Mouse (Mus musculus): Measurements from ENCODE around the gene Tmprss4. TPM values are rescaled to one million over a fixed set of nuclear protein-coding genes. Genes with fewer than 3 reads are reported as not detected.

Tmprss4 gene
- polyA plus RNA-seq, 1 experiment from 2014 or later = not detected

GRCm38 (mm10) chr9:45150933-45151332, 53.0 kb downstream of the Tmprss4 start:
- ATAC-seq (ENCODE audit: low FRiP score) = no peak
- 82% methylated on average over 1 of the region's 1 CpGs for whole genome bisulfite sequencing
- H3K4me3 ChIP-seq = no peak overlapping the region

GRCm38 (mm10) chr9:45146267-45146597, 57.7 kb downstream of the Tmprss4 start:
- Histone ChIP-seq H3K36me3 (no peaks in the 10 kb centered on the region), H3K9me3 (no peaks in the 10 kb centered on the region), H3K27ac (no peak overlapping the region), H3K4me3 (peak overlapping the region; percentile 37), H3K4me2 (peak overlapping the region; percentile 65), H3K4me1 (replicated peaks) (peaks cover 10% of the 10 kb centered on the region), H3K27me3 (peaks cover 89% of the 10 kb centered on the region), H3K9ac (peak overlapping the region; percentile 68)
- WGBS = under 1% methylated on average over 5 of the region's 5 CpGs
- no peak for ATAC-seq (ENCODE audit: low FRiP score)

More at GRCm38 (mm10) chr9:45150933-45151332, 53.0 kb downstream of the Tmprss4 start:
- Histone ChIP-seq H3K27me3 (peaks cover 42% of the 10 kb centered on the region), H3K27ac (no peak overlapping the region), H3K4me1 (replicated peaks) (peaks cover 3% of the 10 kb centered on the region), H3K4me2 (no peak overlapping the region), H3K9ac (no peak overlapping the region), H3K9me3 (no peaks in the 10 kb centered on the region), H3K36me3 (no peaks in the 10 kb centered on the region)

- peak; percentile 61 for ATAC-seq (ENCODE audit: low FRiP score)
- Histone ChIP-seq H3K4me3 (peak overlapping the region; percentile 37), H3K9me3 (no peaks in the 10 kb centered on the region), H3K27me3 (peaks cover 95% of the 10 kb centered on the region), H3K27ac (no peak overlapping the region), H3K4me1 (replicated peaks) (peaks cover 15% of the 10 kb centered on the region), H3K4me2 (peak overlapping the region; percentile 65), H3K9ac (peak overlapping the region; percentile 68), H3K36me3 (no peaks in the 10 kb centered on the region)
- 2% methylated on average over 27 of the region's 27 CpGs for WGBS
These were observed 58.2 kb downstream of the Tmprss4 start for GRCm38 (mm10) chr9:45145533-45146266.

GRCm38 (mm10) chr9:45142686-45143085, 61.2 kb downstream of the Tmprss4 start:
- Histone ChIP-seq H3K9ac (no peak overlapping the region), H3K36me3 (no peaks in the 10 kb centered on the region), H3K4me2 (no peak overlapping the region), H3K4me3 (no peak overlapping the region), H3K27me3 (peaks cover 99% of the 10 kb centered on the region), H3K4me1 (replicated peaks) (peaks cover 31% of the 10 kb centered on the region), H3K9me3 (no peaks in the 10 kb centered on the region), H3K27ac (no peak overlapping the region)
- 64% methylated on average over 3 of the region's 3 CpGs for WGBS
- no peak for ATAC-seq (ENCODE audit: low FRiP score)

- Histone ChIP-seq H3K27me3 (peaks cover 100% of the 10 kb centered on the region), H3K27ac (no peak overlapping the region), H3K4me3 (no peak overlapping the region), H3K4me1 (replicated peaks) (peaks cover 28% of the 10 kb centered on the region), H3K36me3 (no peaks in the 10 kb centered on the region), H3K9ac (no peak overlapping the region), H3K9me3 (no peaks in the 10 kb centered on the region), H3K4me2 (no peak overlapping the region)
- 58% methylated on average over 7 of the region's 7 CpGs for WGBS
- ATAC-seq (ENCODE audit: low FRiP score) = no peak
These were observed 62.9 kb downstream of the Tmprss4 start for GRCm38 (mm10) chr9:45140945-45141344.

GRCm38 (mm10) chr9:45139082-45139481, 64.8 kb downstream of the Tmprss4 start:
- Histone ChIP-seq H3K9ac (peak overlapping the region; percentile 71), H3K27ac (no peak overlapping the region), H3K4me3 (peak overlapping the region; percentile 52), H3K27me3 (peaks cover 100% of the 10 kb centered on the region), H3K4me1 (replicated peaks) (peaks cover 22% of the 10 kb centered on the region), H3K4me2 (peak overlapping the region; percentile 90), H3K36me3 (no peaks in the 10 kb centered on the region), H3K9me3 (no peaks in the 10 kb centered on the region)
- WGBS = 6% methylated on average over 7 of the region's 7 CpGs
- ATAC-seq (ENCODE audit: low FRiP score) = no peak

GRCm38 (mm10) chr9:45138191-45139032, 65.5 kb downstream of the Tmprss4 start, which contains the start of gene Scn4b:
Gene Scn4b, plus strand, starts transcription at chr9:45138395.
- Histone ChIP-seq H3K4me1 (replicated peaks) (peaks cover 22% of the 10 kb centered on the region), H3K4me2 (peak within 1 kb of the TSS; percentile 90), H3K27ac (no peak within 1 kb of the TSS), H3K9me3 (no peaks in the 10 kb centered on the region), H3K36me3 (no peaks in the 10 kb centered on the region), H3K9ac (peak within 1 kb of the TSS; percentile 71), H3K27me3 (peaks cover 100% of the 10 kb centered on the region), H3K4me3 (peak within 1 kb of the TSS; percentile 52)
- WGBS = under 1% methylated on average over 76 of the region's 76 CpGs
- peak; percentile 57; the same call in 1 of the 2 replicates for ATAC-seq (ENCODE audit: low FRiP score)

GRCm38 (mm10) chr9:45136442-45137169, 67.3 kb downstream of the Tmprss4 start:
- Histone ChIP-seq H3K9me3 (no peaks in the 10 kb centered on the region), H3K4me1 (replicated peaks) (peaks cover 22% of the 10 kb centered on the region), H3K27ac (no peak overlapping the region), H3K27me3 (peaks cover 94% of the 10 kb centered on the region), H3K4me2 (no peak overlapping the region), H3K36me3 (no peaks in the 10 kb centered on the region), H3K4me3 (no peak overlapping the region), H3K9ac (0 out of 2 replicates have a peak overlapping the region, but pooled peaks have one; percentile 13)
- ATAC-seq (ENCODE audit: low FRiP score) = no peak
- WGBS = 9% methylated on average over 7 of the region's 7 CpGs

- H3K27ac ChIP-seq = no peak overlapping the region
- peak overlapping the region; percentile 13; the same call in 1 of the 2 replicates for H3K9ac ChIP-seq
- no peaks in the 10 kb centered on the region for H3K36me3 ChIP-seq
- no peaks in the 10 kb centered on the region for H3K9me3 ChIP-seq
- WGBS = 21% methylated on average over 5 of the region's 5 CpGs
- peaks cover 10% of the 10 kb centered on the region for H3K4me1 ChIP-seq (replicated peaks)
- no peak for ATAC-seq (ENCODE audit: low FRiP score)
- H3K4me2 ChIP-seq = no peak overlapping the region
- H3K27me3 ChIP-seq = peaks cover 74% of the 10 kb centered on the region
- no peak overlapping the region for H3K4me3 ChIP-seq
These were observed 70.2 kb downstream of the Tmprss4 start for GRCm38 (mm10) chr9:45133484-45134310.

- no peaks in the 10 kb centered on the region for H3K4me1 ChIP-seq (replicated peaks)
- H3K9ac ChIP-seq = no peak overlapping the region
- WGBS = 78% methylated on average over 3 of the region's 3 CpGs
- H3K4me3 ChIP-seq = no peak overlapping the region
- ATAC-seq (ENCODE audit: low FRiP score) = no peak
- peaks cover 39% of the 10 kb centered on the region for H3K27me3 ChIP-seq
- no peaks in the 10 kb centered on the region for H3K9me3 ChIP-seq
- no peak overlapping the region for H3K4me2 ChIP-seq
- H3K27ac ChIP-seq = no peak overlapping the region
- peaks cover 17% of the 10 kb centered on the region for H3K36me3 ChIP-seq
These were observed 73.8 kb downstream of the Tmprss4 start for GRCm38 (mm10) chr9:45130119-45130518.

GRCm38 (mm10) chr9:45126941-45127340, 77.0 kb downstream of the Tmprss4 start:
- Histone ChIP-seq H3K4me3 (no peak overlapping the region), H3K4me2 (no peak overlapping the region), H3K27me3 (peaks cover 13% of the 10 kb centered on the region; the same call in 1 of the 2 replicates), H3K9ac (no peak overlapping the region), H3K36me3 (peaks cover 17% of the 10 kb centered on the region), H3K27ac (no peak overlapping the region), H3K4me1 (replicated peaks) (peaks cover 9% of the 10 kb centered on the region), H3K9me3 (no peaks in the 10 kb centered on the region)
- ATAC-seq (ENCODE audit: low FRiP score) = no peak
- 65% methylated on average over 7 of the region's 7 CpGs for WGBS

Measured in hindbrain, embryonic 13.5 days (tissue).